Mouse (Mus musculus) heart, embryonic 10.5 days (tissue): ENCODE measurements at regions not wholly inside any gene's neighbourhood (a gene's known extent, or its start where the extent isn't known, plus 50 kb on each side); places are given as distances from the start of the nearest gene placed in this dataset.

Experiments
- DNase-seq: peaks from one replicate; pipeline ENCODE4 v3.0.0-alpha.2; 2017; ENCODE audit warnings: low spot score
- H3K27ac ChIP-seq: fragments of 300-500 bp; sonication (generic); 2 replicates; pipeline ENCODE4 v1.5.1; 2016; ENCODE audit warnings: mild to moderate bottlenecking
- H3K27me3 ChIP-seq: fragments of 300-500 bp; sonication (generic); 2 replicates; pipeline ENCODE4 v1.6.1; 2016; ENCODE audit warnings: mild to moderate bottlenecking; ENCODE audit not compliant: poor library complexity, insufficient read depth, severe bottlenecking
- H3K36me3 ChIP-seq: fragments of 300-500 bp; sonication (generic); 2 replicates; pipeline ENCODE4 v1.6.1; 2016; ENCODE audit warnings: mild to moderate bottlenecking, moderate library complexity
- H3K4me1 ChIP-seq: fragments of 300-500 bp; sonication (generic); 2 replicates; pipeline ENCODE4 v1.6.1; 2016; ENCODE audit warnings: mild to moderate bottlenecking
- H3K4me3 ChIP-seq: fragments of 300-500 bp; sonication (generic); 2 replicates; pipeline ENCODE4 v1.5.1; 2016; ENCODE audit warnings: mild to moderate bottlenecking, moderate library complexity
- H3K9me3 ChIP-seq: fragments of 300-500 bp; sonication (generic); 2 replicates; pipeline ENCODE4 v1.6.1; 2016; ENCODE audit warnings: mild to moderate bottlenecking, moderate library complexity
- WGBS: fragments of 180-500 bp; shearing (Covaris S2); methylation state at CpG from one replicate; pipeline ENCODE4 v1.1.7; 2016; 5-methylcytosine and 5-hydroxymethylcytosine counted together

- Histone ChIP-seq H3K9me3 (no peaks in the 10 kb centered on the region), H3K27me3 (peaks cover 17% of the 10 kb centered on the region; the same call in 1 of the 2 replicates), H3K27ac (no peak overlapping the region), H3K4me1 (peaks cover 20% of the 10 kb centered on the region), H3K4me3 (no peak overlapping the region), H3K36me3 (no peaks in the 10 kb centered on the region)
- no peak for DNase-seq
- WGBS = 78% methylated on average over 10 of the region's 10 CpGs
Measured at GRCm38 (mm10) chr12:104557307-104557706, 84.2 kb upstream of the Gsc start.

GRCm38 (mm10) chr12:104548586-104548985, 75.5 kb upstream of the Gsc start:
- DNase-seq = no peak
- Histone ChIP-seq H3K9me3 (no peaks in the 10 kb centered on the region), H3K4me3 (no peak overlapping the region), H3K4me1 (peaks cover 6% of the 10 kb centered on the region; the same call in 1 of the 2 replicates), H3K27me3 (peaks cover 25% of the 10 kb centered on the region; the same call in 1 of the 2 replicates), H3K27ac (no peak overlapping the region), H3K36me3 (no peaks in the 10 kb centered on the region)
- 78% methylated on average over 2 of the region's 2 CpGs for WGBS

- H3K27ac ChIP-seq = no peak overlapping the region
- no peaks in the 10 kb centered on the region for H3K9me3 ChIP-seq
- no peak overlapping the region for H3K4me3 ChIP-seq
- H3K4me1 ChIP-seq = peaks cover 6% of the 10 kb centered on the region; the same call in 1 of the 2 replicates
- peaks cover 20% of the 10 kb centered on the region; the same call in 1 of the 2 replicates for H3K27me3 ChIP-seq
- no peak for DNase-seq
- 65% methylated on average over 3 of the region's 3 CpGs for WGBS
- no peaks in the 10 kb centered on the region for H3K36me3 ChIP-seq
Measured at GRCm38 (mm10) chr12:104547561-104547960, 74.4 kb upstream of the Gsc start.

DNA sequence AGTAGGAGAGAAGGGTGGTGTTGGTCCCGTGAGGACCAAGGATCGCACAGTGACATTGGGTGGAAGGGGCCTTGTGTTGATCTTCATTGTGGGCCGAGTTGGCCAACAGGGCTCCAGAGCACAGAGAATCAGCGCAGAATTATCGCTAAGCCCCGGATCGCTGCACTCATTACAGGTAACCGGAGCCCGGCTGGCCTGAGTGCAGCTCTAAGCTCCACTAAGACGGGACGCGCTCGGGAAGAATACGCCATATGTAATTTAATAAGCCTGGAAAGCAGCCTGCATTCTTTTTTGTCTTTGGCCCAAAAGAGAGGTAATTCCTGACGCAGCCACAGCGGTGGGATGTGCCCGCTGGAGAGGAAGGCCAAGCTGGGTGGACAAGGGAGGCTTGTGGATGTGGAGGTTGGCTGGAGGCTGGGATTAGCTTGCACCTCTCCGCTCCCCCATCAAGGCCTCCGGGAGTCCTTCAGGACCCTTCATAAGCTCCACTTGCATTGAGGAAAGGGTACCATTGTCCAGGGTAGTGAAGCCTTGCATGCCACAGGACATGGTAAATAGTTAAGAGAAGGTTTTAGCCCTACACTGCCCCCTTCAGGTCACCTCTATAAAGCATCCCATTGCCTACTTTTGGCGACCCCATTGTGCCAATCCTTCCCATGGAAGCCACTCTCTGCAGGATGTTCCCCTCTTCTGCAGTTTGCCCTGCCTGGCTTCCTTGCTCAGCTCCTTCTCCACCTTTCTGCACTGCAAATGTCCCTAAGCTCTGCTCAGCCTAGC, 73.1 kb upstream of the Gsc start:
- Histone ChIP-seq H3K27ac (no peak overlapping the region), H3K27me3 (peaks cover 20% of the 10 kb centered on the region; the same call in 1 of the 2 replicates), H3K4me3 (no peak overlapping the region), H3K4me1 (peaks cover 6% of the 10 kb centered on the region; the same call in 1 of the 2 replicates), H3K36me3 (no peaks in the 10 kb centered on the region), H3K9me3 (no peaks in the 10 kb centered on the region)
- 84% methylated on average over 20 of the region's 20 CpGs for WGBS
- DNase-seq = no peak

DNA sequence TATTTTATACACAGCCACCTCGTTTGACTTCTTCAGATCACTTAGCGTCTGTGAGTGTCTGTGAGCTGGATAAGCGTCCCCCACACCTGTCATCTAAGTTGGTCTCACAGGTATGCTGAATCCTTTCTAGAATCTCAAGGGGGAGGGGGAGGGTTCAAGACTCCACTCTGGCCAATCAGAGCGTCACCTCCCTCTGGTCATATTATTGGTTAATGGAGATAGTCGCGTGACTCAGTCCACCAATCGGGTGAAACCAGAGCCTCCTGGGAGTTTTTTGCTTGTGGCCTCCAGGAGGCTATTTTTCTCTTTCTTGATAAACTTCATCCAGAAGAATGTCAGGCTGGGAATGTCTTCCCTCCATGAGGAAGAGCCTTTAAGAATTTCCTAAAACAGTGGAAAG, 66.8 kb upstream of the Gsc start:
- no peaks in the 10 kb centered on the region for H3K9me3 ChIP-seq
- H3K27ac ChIP-seq = no peak overlapping the region
- 90% methylated on average over 7 of the region's 7 CpGs for WGBS
- no peaks in the 10 kb centered on the region for H3K4me1 ChIP-seq
- no peaks in the 10 kb centered on the region for H3K27me3 ChIP-seq
- H3K4me3 ChIP-seq = no peak overlapping the region
- no peak for DNase-seq
- no peaks in the 10 kb centered on the region for H3K36me3 ChIP-seq

DNA sequence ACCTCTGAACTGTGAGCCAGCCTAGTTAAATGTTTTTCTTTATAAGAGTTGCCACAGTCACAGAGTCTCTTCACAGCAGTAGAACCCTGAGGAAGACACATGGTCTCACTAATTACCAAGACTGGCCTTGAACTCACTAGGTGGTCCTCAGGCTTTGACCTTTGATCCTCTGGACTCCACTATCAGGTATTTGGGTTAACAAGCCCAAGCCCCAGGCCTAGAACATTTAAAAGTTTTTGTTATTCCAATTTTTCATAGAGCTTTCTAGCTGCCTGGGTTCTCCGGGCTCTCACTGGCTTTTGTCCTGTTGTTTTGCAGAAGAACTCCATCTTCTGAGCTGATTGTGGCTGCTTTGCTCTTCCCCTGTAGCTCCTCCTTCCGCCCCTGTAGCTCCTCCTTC, 65.3 kb upstream of the Gsc start:
- no peak for DNase-seq
- no peaks in the 10 kb centered on the region for H3K9me3 ChIP-seq
- no peak overlapping the region for H3K27ac ChIP-seq
- H3K36me3 ChIP-seq = no peaks in the 10 kb centered on the region
- no peaks in the 10 kb centered on the region for H3K4me1 ChIP-seq
- no peak overlapping the region for H3K4me3 ChIP-seq
- 91% methylated on average over 2 of the region's 2 CpGs for WGBS
- no peaks in the 10 kb centered on the region for H3K27me3 ChIP-seq

DNA sequence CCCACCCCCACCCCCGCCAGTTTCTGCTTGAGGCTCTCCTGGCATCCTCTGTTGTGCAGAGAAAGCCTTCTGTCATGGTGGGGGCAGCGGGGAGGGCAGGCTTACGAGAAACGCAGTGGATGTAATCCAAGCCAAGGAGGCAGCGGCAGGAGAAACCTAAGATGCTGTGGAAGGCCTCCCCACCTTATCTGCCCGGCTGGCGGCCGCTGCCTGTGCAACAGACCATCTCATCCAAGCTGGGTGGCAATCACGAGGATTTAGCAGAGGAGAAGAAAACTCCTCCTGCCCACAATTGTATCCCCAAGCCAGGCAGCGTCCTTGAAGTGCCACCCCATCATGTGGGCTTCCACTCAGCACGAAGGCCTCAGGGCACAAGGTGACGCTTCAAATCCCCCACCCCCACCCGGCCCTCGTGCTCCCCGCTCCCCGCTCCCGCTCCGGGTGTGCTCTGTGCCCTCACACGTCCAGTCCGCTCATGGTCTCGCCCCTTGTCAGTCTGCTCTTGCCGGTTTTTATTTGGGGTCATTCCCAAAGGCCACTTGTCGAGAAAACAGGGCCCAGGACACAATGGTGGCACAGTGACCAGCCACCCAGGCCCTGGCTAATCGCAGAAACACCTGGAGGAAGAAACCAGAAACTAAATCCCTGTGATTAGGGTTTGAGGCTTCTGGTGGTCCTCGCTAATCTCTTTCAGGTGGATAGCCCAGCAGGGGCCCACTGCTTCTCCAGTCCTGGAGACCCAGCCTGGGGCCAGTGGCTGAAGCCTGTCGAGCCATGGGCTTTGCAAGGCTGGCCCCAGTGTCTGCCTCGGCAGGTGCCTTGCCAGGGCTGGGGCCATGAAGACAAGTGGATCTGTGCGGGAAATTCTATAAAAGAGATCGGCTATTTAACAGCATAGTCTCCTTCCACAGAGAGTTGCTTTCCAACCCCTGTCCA, 58.6 kb upstream of the Gsc start:
- no peak for DNase-seq
- Histone ChIP-seq H3K36me3 (no peaks in the 10 kb centered on the region), H3K9me3 (no peaks in the 10 kb centered on the region; the same call in 1 of the 2 replicates), H3K27me3 (peaks cover 26% of the 10 kb centered on the region), H3K27ac (no peak overlapping the region), H3K4me3 (peak overlapping the region; percentile 16; the same call in 1 of the 2 replicates), H3K4me1 (peaks cover 9% of the 10 kb centered on the region)
- WGBS = 23% methylated on average over 28 of the region's 29 CpGs

GRCm38 (mm10) chr12:104530586-104530985, 57.5 kb upstream of the Gsc start:
- no peak overlapping the region for H3K27ac ChIP-seq
- no peaks in the 10 kb centered on the region for H3K36me3 ChIP-seq
- no peak overlapping the region for H3K4me3 ChIP-seq
- H3K4me1 ChIP-seq = peaks cover 9% of the 10 kb centered on the region
- 74% methylated on average over 4 of the region's 4 CpGs for WGBS
- no peak for DNase-seq
- H3K9me3 ChIP-seq = no peaks in the 10 kb centered on the region; the same call in 1 of the 2 replicates
- peaks cover 26% of the 10 kb centered on the region for H3K27me3 ChIP-seq
